Mouse (Mus musculus) intestine, embryonic 14.5 days (tissue): ENCODE data around the gene Map3k1. TPM values are rescaled to one million over a fixed set of nuclear protein-coding genes. Genes with fewer than 3 reads are reported as not detected.

Experiments used
- ATAC-seq: fragments of 200-750 bp; cut with Nextera tagmentation; replicated peaks from 2 replicates; pipeline ENCODE4 v1.8.0; 2017; ENCODE audit warnings: low read depth, moderate number of reproducible peaks, moderate TSS enrichment, moderate library complexity; ENCODE audit not compliant: low FRiP score, low TSS enrichment
- DNase-seq: peaks from one replicate; pipeline ENCODE4 v3.0.0-alpha.2; 2018; ENCODE audit warnings: low spot score
- H3K27ac ChIP-seq: fragments of 300-500 bp; sonication (generic); 2 replicates; pipeline ENCODE4 v1.5.1; 2014; ENCODE audit warnings: low read depth, mild to moderate bottlenecking, control low read depth
- H3K27me3 ChIP-seq: fragments of 300-500 bp; sonication (generic); replicated peaks from 2 replicates; pipeline ENCODE4 v1.6.1; 2014; ENCODE audit warnings: low read length, control low read depth; ENCODE audit not compliant: control insufficient read depth, insufficient read depth
- H3K36me3 ChIP-seq: fragments of 300-500 bp; sonication (generic); 2 replicates; pipeline ENCODE4 v1.6.1; 2014; ENCODE audit warnings: low read length, control low read depth; ENCODE audit not compliant: control insufficient read depth, insufficient read depth
- H3K4me1 ChIP-seq: fragments of 300-500 bp; sonication (generic); replicated peaks from 2 replicates; pipeline ENCODE4 v1.6.1; 2014; ENCODE audit warnings: low read length, control low read depth, mixed read lengths; ENCODE audit not compliant: control insufficient read depth, insufficient read depth
- H3K4me2 ChIP-seq: fragments of 300-500 bp; sonication (generic); 2 replicates; pipeline ENCODE4 v1.6.1; 2014; ENCODE audit warnings: low read length
- H3K4me3 ChIP-seq: fragments of 300-500 bp; sonication (generic); 2 replicates; pipeline ENCODE4 v1.5.1; 2014; ENCODE audit warnings: low read depth, low read length, control low read depth, mixed read lengths
- H3K9ac ChIP-seq: fragments of 300-500 bp; sonication (generic); 2 replicates; pipeline ENCODE4 v1.6.1; 2014; ENCODE audit warnings: mild to moderate bottlenecking, low read length
- H3K9me3 ChIP-seq: fragments of 300-500 bp; sonication (generic); 2 replicates; pipeline ENCODE4 v1.6.1; 2016; ENCODE audit warnings: low read length, control low read depth; ENCODE audit not compliant: control insufficient read depth
- WGBS: fragments of 180-500 bp; shearing (Covaris S2); extraction: QIAGEN DNeasy Blood & Tissue Kit; methylation state at CpG from one replicate; pipeline ENCODE4 v1.1.7; 2014; 5-methylcytosine and 5-hydroxymethylcytosine counted together
- polyA plus RNA-seq: library from polyadenylated mRNA; unstranded; fragments of >200 nt; fragmentation: Nextera tagmentation; extraction: Ambion mirVana; gene quantifications from 2 replicates; pipeline ENCODE4 v1.2.1, GENCODE M21; 2014

The Map3k1 gene
- polyA plus RNA-seq, 1 experiment from 2014 or later = 30.4 TPM

- H3K27ac ChIP-seq = no peak overlapping the region
- DNase-seq = no peak
- H3K4me2 ChIP-seq = no peak overlapping the region
- H3K4me1 ChIP-seq = no peaks in the 10 kb centered on the region
- H3K4me3 ChIP-seq = no peak overlapping the region
- no peaks in the 10 kb centered on the region for H3K36me3 ChIP-seq
- H3K9ac ChIP-seq = no peak overlapping the region
- WGBS = 82% methylated on average over 7 of the region's 7 CpGs
- H3K9me3 ChIP-seq = no peaks in the 10 kb centered on the region; the same call in 1 of the 2 replicates
- H3K27me3 ChIP-seq = no peaks in the 10 kb centered on the region
- ATAC-seq = no peak
Observed at GRCm38 (mm10) chr13:111817773-111818172, 9.0 kb upstream of the Map3k1 start.

DNA sequence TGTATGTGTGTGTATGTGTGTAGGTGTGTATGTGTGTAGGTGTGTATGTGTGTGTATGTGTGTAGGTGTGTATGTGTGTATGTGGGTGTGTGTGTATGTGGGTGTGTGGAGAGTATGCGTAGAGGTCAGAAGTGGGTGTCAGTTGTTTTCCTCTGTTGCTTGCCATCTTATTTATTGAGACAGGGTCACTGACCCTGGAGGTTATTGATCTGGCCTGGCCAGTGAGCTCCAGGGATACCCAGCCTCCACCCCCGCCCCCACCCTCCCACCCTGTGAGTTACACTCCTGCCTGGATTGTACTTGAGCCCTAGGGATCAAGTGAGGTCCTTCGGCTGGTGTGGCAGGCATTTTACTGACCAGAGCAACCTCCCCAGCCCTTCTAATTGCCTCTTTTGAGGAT lies 7.6 kb upstream of the Map3k1 start:
- no peaks in the 10 kb centered on the region for H3K27me3 ChIP-seq
- DNase-seq (no peak), ATAC-seq (no peak)
- no peak overlapping the region for H3K9ac ChIP-seq
- H3K4me3 ChIP-seq = no peak overlapping the region
- H3K36me3 ChIP-seq = no peaks in the 10 kb centered on the region
- no peaks in the 10 kb centered on the region; the same call in 1 of the 2 replicates for H3K9me3 ChIP-seq
- no peak overlapping the region for H3K27ac ChIP-seq
- H3K4me1 ChIP-seq = no peaks in the 10 kb centered on the region
- H3K4me2 ChIP-seq = no peak overlapping the region
- 55% methylated on average over 3 of the region's 3 CpGs for WGBS

GRCm38 (mm10) chr13:111815486-111815885 lies 6.7 kb upstream of the Map3k1 start:
- Histone ChIP-seq H3K4me1 (no peaks in the 10 kb centered on the region), H3K9ac (no peak overlapping the region), H3K27me3 (no peaks in the 10 kb centered on the region), H3K9me3 (no peaks in the 10 kb centered on the region; the same call in 1 of the 2 replicates), H3K27ac (no peak overlapping the region), H3K4me3 (no peak overlapping the region), H3K4me2 (no peak overlapping the region), H3K36me3 (no peaks in the 10 kb centered on the region)
- DNase-seq (no peak), ATAC-seq (no peak)
- WGBS = 95% methylated on average over 4 of the region's 4 CpGs

DNA sequence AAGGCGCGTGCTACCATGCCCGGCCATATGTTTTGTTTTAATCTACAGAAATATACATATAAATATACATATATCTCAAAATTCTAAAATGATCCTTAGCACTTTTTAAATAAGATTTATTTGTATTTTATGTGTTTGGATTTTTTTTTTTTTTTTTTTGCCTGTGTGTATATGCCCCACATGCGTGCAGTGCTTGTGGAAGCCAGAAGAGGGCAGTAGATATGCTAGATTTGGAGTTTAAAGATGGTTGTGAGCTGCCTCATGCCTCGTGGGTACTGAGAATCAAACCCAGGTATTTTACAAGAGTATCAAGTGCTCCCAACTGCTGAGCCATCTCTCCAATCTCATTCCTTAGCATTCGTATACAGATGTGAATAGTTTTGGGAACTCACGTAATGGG lies 6.2 kb upstream of the Map3k1 start:
- DNase-seq (no peak), ATAC-seq (no peak)
- Histone ChIP-seq H3K4me1 (peaks cover 2% of the 10 kb centered on the region; the same call in 1 of the 2 replicates), H3K27me3 (no peaks in the 10 kb centered on the region), H3K9ac (no peak overlapping the region), H3K4me3 (no peak overlapping the region), H3K36me3 (no peaks in the 10 kb centered on the region), H3K4me2 (no peak overlapping the region), H3K27ac (no peak overlapping the region), H3K9me3 (no peaks in the 10 kb centered on the region; the same call in 1 of the 2 replicates)
- 97% methylated on average over 7 of the region's 7 CpGs for WGBS

- no peak overlapping the region for H3K4me2 ChIP-seq
- peaks cover 6% of the 10 kb centered on the region; the same call in 1 of the 2 replicates for H3K4me1 ChIP-seq
- 90% methylated on average over 2 of the region's 2 CpGs for WGBS
- no peak overlapping the region for H3K4me3 ChIP-seq
- no peak overlapping the region for H3K9ac ChIP-seq
- no peaks in the 10 kb centered on the region; the same call in 1 of the 2 replicates for H3K9me3 ChIP-seq
- H3K36me3 ChIP-seq = no peaks in the 10 kb centered on the region
- H3K27me3 ChIP-seq = no peaks in the 10 kb centered on the region
- DNase-seq (no peak), ATAC-seq (no peak)
- no peak overlapping the region for H3K27ac ChIP-seq
Observed at GRCm38 (mm10) chr13:111812647-111813046, 3.9 kb upstream of the Map3k1 start.

- no peak for ATAC-seq
- no peaks in the 10 kb centered on the region for H3K27me3 ChIP-seq
- H3K4me2 ChIP-seq = no peak overlapping the region
- no peak for DNase-seq
- no peak overlapping the region for H3K9ac ChIP-seq
- H3K9me3 ChIP-seq = no peaks in the 10 kb centered on the region; the same call in 1 of the 2 replicates
- 83% methylated on average over 13 of the region's 13 CpGs for WGBS
- H3K4me3 ChIP-seq = no peak overlapping the region
- no peak overlapping the region for H3K27ac ChIP-seq
- H3K4me1 ChIP-seq = peaks cover 16% of the 10 kb centered on the region; the same call in 1 of the 2 replicates
- no peaks in the 10 kb centered on the region for H3K36me3 ChIP-seq
Observed at GRCm38 (mm10) chr13:111810998-111811628, 2.3 kb upstream of the Map3k1 start.

- Histone ChIP-seq H3K4me2 (peak overlapping the region; percentile 81), H3K4me3 (peak overlapping the region; percentile 87), H3K9ac (peak overlapping the region; percentile 92), H3K36me3 (no peaks in the 10 kb centered on the region), H3K27me3 (no peaks in the 10 kb centered on the region), H3K9me3 (no peaks in the 10 kb centered on the region), H3K27ac (peak overlapping the region; percentile 94), H3K4me1 (peaks cover 30% of the 10 kb centered on the region)
- under 1% methylated on average over 29 of the region's 29 CpGs for WGBS
- peak; percentile 45 for ATAC-seq
- DNase-seq = peak; percentile 88
Observed at GRCm38 (mm10) chr13:111809466-111810228, 854 bp upstream of the Map3k1 start.

GRCm38 (mm10) chr13:111808387-111808636 lies 481 bp downstream of the Map3k1 start:
- Histone ChIP-seq H3K4me2 (peak overlapping the region; percentile 81), H3K27ac (peak overlapping the region; percentile 94), H3K36me3 (no peaks in the 10 kb centered on the region), H3K9ac (peak overlapping the region; percentile 92), H3K27me3 (no peaks in the 10 kb centered on the region), H3K4me3 (peak overlapping the region; percentile 87), H3K4me1 (peaks cover 44% of the 10 kb centered on the region), H3K9me3 (no peaks in the 10 kb centered on the region)
- WGBS = under 1% methylated on average over 18 of the region's 38 CpGs
- DNase-seq (no peak), ATAC-seq (peak; percentile 51)
